8 mouse cellular contexts compared by ENCODE assay signal in the genomic region with DNA sequence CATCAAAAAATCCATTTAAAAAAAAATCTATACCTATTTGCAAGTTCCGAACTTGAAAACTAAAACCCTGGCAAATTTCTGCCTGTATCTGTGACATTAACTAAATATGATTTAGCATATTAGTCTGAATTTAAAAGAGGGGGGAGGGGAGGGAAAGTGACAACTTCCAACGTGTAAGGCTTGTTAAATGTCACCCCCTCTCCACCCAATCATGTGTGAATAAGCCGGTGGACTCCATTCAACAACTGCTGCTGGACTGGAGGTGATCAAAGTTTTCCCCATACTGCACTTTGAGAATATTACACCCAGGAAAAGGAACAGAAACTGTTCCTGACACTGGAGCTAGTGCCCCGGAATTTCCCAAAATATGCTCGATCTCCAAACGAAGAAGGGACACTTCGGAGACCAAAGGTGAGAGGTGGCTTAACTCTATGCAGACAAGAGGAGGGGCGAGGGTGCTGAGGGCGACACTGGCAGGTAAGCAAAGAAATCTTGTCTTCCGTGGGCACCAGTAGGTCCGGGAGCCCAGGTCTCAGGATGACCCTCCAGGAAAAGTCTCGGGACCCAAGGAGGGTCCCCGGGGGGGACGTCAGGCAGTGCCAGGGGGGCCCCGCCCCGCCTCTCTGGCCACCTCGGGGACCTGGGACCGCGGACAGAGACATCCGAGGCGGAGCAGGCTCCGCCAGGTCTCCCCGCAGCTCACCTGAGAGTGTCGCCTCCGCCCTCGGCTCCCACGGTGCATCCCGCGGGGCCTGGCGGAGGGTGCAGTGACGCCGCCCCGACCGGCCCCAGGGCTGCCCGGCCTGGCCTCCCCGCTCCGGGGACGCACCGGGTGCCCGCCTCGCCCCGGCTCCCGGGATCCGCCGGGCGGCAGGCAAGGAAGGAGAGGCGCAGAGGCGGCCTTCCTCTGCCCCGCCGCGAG. TPM values are rescaled to one million over a fixed set of nuclear protein-coding genes. Genes with fewer than 3 reads are reported as not detected.
A peak's percentile ranks its signal among the peaks of the same experiment; 100 is the strongest.
DNase-seq lines count a peak whose midpoint lies in the region; ATAC-seq and TF ChIP-seq lines count a peak whose summit lies in the region.

No protein-coding gene starts in this region.

- no peaks in the 10 kb centered on the region for H3K36me3 ChIP-seq in spleen, adult 2 months (ENCODE audit: control insufficient read depth, insufficient read depth, low read length)
- no peaks in the 10 kb centered on the region for H3K36me3 ChIP-seq in embryonic facial prominence, embryonic 14.5 days (ENCODE audit: control insufficient read depth, insufficient read depth, low read length)
- H3K36me3 ChIP-seq in limb, embryonic 10.5 days: no peaks in the 10 kb centered on the region
- H3K36me3 ChIP-seq in midbrain, embryonic 12.5 days: no peaks in the 10 kb centered on the region

- peak; percentile 54 for ATAC-seq in embryonic facial prominence, embryonic 14.5 days (ENCODE audit: low read depth)
- ATAC-seq in midbrain, embryonic 12.5 days (ENCODE audit: low FRiP score, low read depth): peak; percentile 70

- WGBS in spleen, adult 2 months: 1% methylated on average over 32 of the region's 51 CpGs
- 4% methylated on average over 16 of the region's 51 CpGs for WGBS in embryonic facial prominence, embryonic 14.5 days
- WGBS in limb, embryonic 10.5 days: 3% methylated on average over 39 of the region's 51 CpGs
- 2% methylated on average over 47 of the region's 51 CpGs for WGBS in midbrain, embryonic 12.5 days

- peak overlapping the region; percentile 69 for H3K4me2 ChIP-seq in embryonic facial prominence, embryonic 14.5 days (ENCODE audit: low read depth, low read length)
- H3K4me2 ChIP-seq in midbrain, embryonic 12.5 days (replicated peaks): peak overlapping the region; percentile 81

- no peak for TF ChIP-seq CTCF in spleen, adult 2 months (IDR thresholded peaks at IDR 0.05; ENCODE audit: extremely low read depth, insufficient read depth, insufficient read length, insufficient replicate concordance)

- H3K27me3 ChIP-seq in spleen, adult 2 months (ENCODE audit: control insufficient read depth, insufficient read depth, low read length): no peaks in the 10 kb centered on the region
- H3K27me3 ChIP-seq in embryonic facial prominence, embryonic 14.5 days (replicated peaks; ENCODE audit: control insufficient read depth, insufficient read depth, low read length): no peaks in the 10 kb centered on the region
- H3K27me3 ChIP-seq in limb, embryonic 10.5 days (ENCODE audit: low read depth, poor library complexity, severe bottlenecking): no peaks in the 10 kb centered on the region
- H3K27me3 ChIP-seq in midbrain, embryonic 12.5 days: no peaks in the 10 kb centered on the region; the same call in 1 of the 2 replicates

- H3K9ac ChIP-seq in embryonic facial prominence, embryonic 14.5 days (ENCODE audit: low read depth, low read length): peak overlapping the region; percentile 96
- H3K9ac ChIP-seq in midbrain, embryonic 12.5 days (replicated peaks): peak overlapping the region; percentile 98

- peak; percentile 28 for DNase-seq in embryo, embryonic 10 days (ENCODE audit: low spot score)
- DNase-seq in embryo, embryonic 9.5 days (ENCODE audit: extremely low spot score): no peak
- DNase-seq in spleen, adult 2 months (ENCODE audit: low read depth in 1 of 2, low spot score in 2 of 2): no peak
- no peak for DNase-seq in spleen, postnatal 14 days (ENCODE audit: low spot score in 2 of 2)
- DNase-seq in embryonic facial prominence, embryonic 14.5 days (ENCODE audit: low spot score): peak; percentile 23
- no peak for DNase-seq in limb, embryonic 10.5 days (ENCODE audit: low spot score)
- no peak for DNase-seq in layer of hippocampus, adult 8-10 months (ENCODE audit: low spot score in 2 of 2)

- peak overlapping the region; percentile 86 for H3K27ac ChIP-seq in spleen, adult 2 months (ENCODE audit: insufficient read depth, low read length)
- peak overlapping the region; percentile 90 for H3K27ac ChIP-seq in embryonic facial prominence, embryonic 14.5 days (replicated peaks; ENCODE audit: low read depth, low read length)
- H3K27ac ChIP-seq in limb, embryonic 10.5 days: peak overlapping the region; percentile 98
- H3K27ac ChIP-seq in midbrain, embryonic 12.5 days (replicated peaks): peak overlapping the region; percentile 94

- H3K4me3 ChIP-seq in spleen, adult 2 months (ENCODE audit: extremely low read depth, insufficient read depth, insufficient read length): peak overlapping the region; percentile 88
- H3K4me3 ChIP-seq in embryonic facial prominence, embryonic 14.5 days (ENCODE audit: low read depth, low read length): peak overlapping the region; percentile 97
- peak overlapping the region; percentile 100 for H3K4me3 ChIP-seq in limb, embryonic 10.5 days
- H3K4me3 ChIP-seq in midbrain, embryonic 12.5 days: peak overlapping the region; percentile 77

- no peak for TF ChIP-seq POLR2A in spleen, adult 2 months (IDR thresholded peaks at IDR 0.05; ENCODE audit: low read depth, low read length)

- H3K4me1 ChIP-seq in spleen, adult 2 months (ENCODE audit: control insufficient read depth, insufficient read depth, insufficient read length): peaks cover 6% of the 10 kb centered on the region
- peaks cover 9% of the 10 kb centered on the region; the same call in 1 of the 2 replicates for H3K4me1 ChIP-seq in embryonic facial prominence, embryonic 14.5 days (ENCODE audit: control insufficient read depth, insufficient read depth, low read length)
- H3K4me1 ChIP-seq in limb, embryonic 10.5 days: peaks cover 21% of the 10 kb centered on the region
- peaks cover 12% of the 10 kb centered on the region for H3K4me1 ChIP-seq in midbrain, embryonic 12.5 days

- H3K9me3 ChIP-seq in embryonic facial prominence, embryonic 14.5 days (ENCODE audit: control insufficient read depth, low read length): no peaks in the 10 kb centered on the region
- no peaks in the 10 kb centered on the region for H3K9me3 ChIP-seq in limb, embryonic 10.5 days (replicated peaks)
- no peaks in the 10 kb centered on the region for H3K9me3 ChIP-seq in midbrain, embryonic 12.5 days

RNA-seq across cellular contexts. Expression of a gene that starts 0.6 kb away (rescaled TPM):
- 4.8 and 5.2 TPM in 2 replicates for polyA plus RNA-seq in spleen, adult 2 months (2012; rRNA removed)
- 13.1 and 14.0 TPM in 2 replicates for polyA plus RNA-seq in embryonic facial prominence, embryonic 14.5 days (2014; fragmentation: Nextera tagmentation; extraction: Ambion mirVana)
- 4.8 and 6.9 TPM in 2 replicates for polyA plus RNA-seq in limb, embryonic 10.5 days (2016; fragmentation: Nextera tagmentation; extraction: Ambion mirVana)
- polyA plus RNA-seq in midbrain, embryonic 12.5 days (2016; fragmentation: Nextera tagmentation; extraction: Ambion mirVana): 12.7 and 16.3 TPM in 2 replicates
- 10 to 100 TPM; 52.7 to 58.6 (median 55.4) TPM for total RNA-seq in layer of hippocampus, adult 8-10 months (2022)

Comparison
In these comparisons a context has a peak if more than half of its experiments do, and no peak if none do; other contexts are left out.
1. DNase-seq: peak in embryo, embryonic 10 days (single experiment) and embryonic facial prominence, embryonic 14.5 days (single experiment); none in embryo, embryonic 9.5 days (single experiment), spleen, adult 2 months (0 of 2), spleen, postnatal 14 days (0 of 2), limb, embryonic 10.5 days (single experiment) and layer of hippocampus, adult 8-10 months (0 of 2).
2. Peak in every context shown above with its lines, with median percentiles within 50 percentile points of each other: H3K27ac ChIP-seq and H3K4me3 ChIP-seq.